In genomic region chr7:67371351-67371890, GRCm38 (mm10) we compare ENCODE assay signal across 9 mouse cellular contexts. TPM values are rescaled to one million over a fixed set of nuclear protein-coding genes. Genes with fewer than 3 reads are reported as not detected.
DNase-seq lines count a peak whose midpoint lies in the region; ATAC-seq and TF ChIP-seq lines count a peak whose summit lies in the region.
"Had no signal": no experiment of that assay in that cellular context is flagged by ENCODE, and none has a peak within 500 bp of the region (broad histone marks: within the 10 kb centered on the region; RNA-seq: fewer than 3 reads in every experiment).

No protein-coding gene starts in this region.

- no peaks in the 10 kb centered on the region for H3K27me3 ChIP-seq in C2C12 (ENCODE audit: control insufficient read depth, insufficient read depth, insufficient read length)
- no peaks in the 10 kb centered on the region; the same call in 1 of the 2 replicates for H3K27me3 ChIP-seq in forebrain, embryonic 10.5 days (ENCODE audit: poor library complexity, severe bottlenecking)
- H3K27me3 ChIP-seq in liver, embryonic 11.5 days (replicated peaks; ENCODE audit: control insufficient read depth, insufficient read depth, low read length) = no peaks in the 10 kb centered on the region
- H3K27me3 ChIP-seq in stomach, postnatal 0 days (ENCODE audit: control insufficient read depth, insufficient read depth, low read length) = no peaks in the 10 kb centered on the region
- H3K27me3 ChIP-seq: Patski had no signal

- H3K9me3 ChIP-seq in forebrain, embryonic 10.5 days = no peaks in the 10 kb centered on the region
- H3K9me3 ChIP-seq in liver, embryonic 11.5 days (ENCODE audit: control insufficient read depth, low read length) = no peaks in the 10 kb centered on the region
- no peaks in the 10 kb centered on the region for H3K9me3 ChIP-seq in stomach, postnatal 0 days (ENCODE audit: control insufficient read depth, low read length)

- no peak for ATAC-seq in liver, embryonic 11.5 days (replicated peaks; ENCODE audit: low FRiP score)
- ATAC-seq in stomach, postnatal 0 days (ENCODE audit: low FRiP score, low TSS enrichment) = no peak
- ATAC-seq: Patski had no signal

- intact Hi-C loops in gastrocnemius, adult 2 months (cut with DNase I) = loop anchor here (5.0 kb wide), 6 partner anchors 51 to 261 kb away; no protein-coding TSS in a partner anchor

- peak overlapping the region; percentile 98 for H3K27ac ChIP-seq in gastrocnemius, adult 2 months
- H3K27ac ChIP-seq in forebrain, embryonic 10.5 days = peak overlapping the region; percentile 98; the same call in 1 of the 2 replicates
- H3K27ac ChIP-seq in liver, embryonic 11.5 days (ENCODE audit: low read depth, low read length) = no peak overlapping the region
- H3K27ac ChIP-seq in stomach, postnatal 0 days (replicated peaks) = peak overlapping the region; percentile 99

- peaks cover 25% of the 10 kb centered on the region for H3K4me1 ChIP-seq in forebrain, embryonic 10.5 days
- H3K4me1 ChIP-seq in liver, embryonic 11.5 days (replicated peaks; ENCODE audit: control insufficient read depth, insufficient read depth, low read length) = peaks cover 28% of the 10 kb centered on the region
- H3K4me1 ChIP-seq in stomach, postnatal 0 days (replicated peaks; ENCODE audit: control insufficient read depth, insufficient read depth) = peaks cover 2% of the 10 kb centered on the region; the same call in 1 of the 2 replicates

- peak overlapping the region; percentile 98 for H3K9ac ChIP-seq in liver, embryonic 11.5 days (ENCODE audit: low read depth, low read length)
- peak overlapping the region; percentile 98 for H3K9ac ChIP-seq in stomach, postnatal 0 days (ENCODE audit: low read length)

- no peak for TF ChIP-seq EP300 in stomach, postnatal 0 days (optimal IDR thresholded peaks at IDR 0.05)

- TF ChIP-seq CTCF in gastrocnemius, adult 2 months (IDR thresholded peaks at IDR 0.05) = no peak
- TF ChIP-seq CTCF in C2C12 (IDR thresholded peaks at IDR 0.05; ENCODE audit: control insufficient read depth, insufficient read depth, insufficient read length) = no peak
- TF ChIP-seq CTCF in stomach, postnatal 0 days (IDR thresholded peaks at IDR 0.05; ENCODE audit: low read depth) = no peak

- no peak for DNase-seq in gastrocnemius, adult 2 months
- no peak for DNase-seq in gastrocnemius, postnatal 4 days (ENCODE audit: low spot score in 2 of 2)
- no peak for DNase-seq in forebrain, embryonic 10.5 days (ENCODE audit: extremely low spot score, low spot score)
- DNase-seq in liver, embryonic 11.5 days (ENCODE audit: low spot score) = no peak
- no peak for DNase-seq in stomach, postnatal 0 days (ENCODE audit: low spot score)
- DNase-seq in ovary, postnatal 10 days (ENCODE audit: low spot score) = no peak
- DNase-seq in cerebellum, postnatal 25 days = no peak

- H3K36me3 ChIP-seq in C2C12 (ENCODE audit: control insufficient read depth, insufficient read depth) = no peaks in the 10 kb centered on the region
- 0 out of 2 replicates have a peak, but pooled peaks cover 5% of the 10 kb centered on the region for H3K36me3 ChIP-seq in forebrain, embryonic 10.5 days (replicated peaks)
- H3K36me3 ChIP-seq in liver, embryonic 11.5 days (ENCODE audit: control insufficient read depth, insufficient read depth, low read length) = no peaks in the 10 kb centered on the region
- H3K36me3 ChIP-seq in stomach, postnatal 0 days (ENCODE audit: control insufficient read depth, insufficient read depth, low read length) = no peaks in the 10 kb centered on the region

- H3K79me3 ChIP-seq in C2C12 (ENCODE audit: low read depth) = peaks cover 54% of the 10 kb centered on the region

- H3K79me2 ChIP-seq in C2C12 (ENCODE audit: control insufficient read depth, insufficient read depth) = peaks cover 59% of the 10 kb centered on the region

- peak overlapping the region; percentile 87 for H3ac ChIP-seq in C2C12 (ENCODE audit: control insufficient read depth, insufficient read length, low read depth)

- peak overlapping the region; percentile 98 for H3K4me3 ChIP-seq in gastrocnemius, adult 2 months
- peak overlapping the region; percentile 75 for H3K4me3 ChIP-seq in C2C12 (ENCODE audit: insufficient read depth, poor library complexity, severe bottlenecking)
- peak overlapping the region; percentile 87 for H3K4me3 ChIP-seq in forebrain, embryonic 10.5 days
- peak overlapping the region; percentile 93 for H3K4me3 ChIP-seq in liver, embryonic 11.5 days (ENCODE audit: low read depth, low read length)
- peak overlapping the region; percentile 90 for H3K4me3 ChIP-seq in stomach, postnatal 0 days (ENCODE audit: low read depth, low read length)

- H3K4me2 ChIP-seq in liver, embryonic 11.5 days = peak overlapping the region; percentile 98
- peak overlapping the region; percentile 95 for H3K4me2 ChIP-seq in stomach, postnatal 0 days (replicated peaks; ENCODE audit: low read depth)

- WGBS in forebrain, embryonic 10.5 days = 20% methylated on average over 10 of the region's 10 CpGs
- whole genome bisulfite sequencing in liver, embryonic 11.5 days = 15% methylated on average over 10 of the region's 10 CpGs
- WGBS in stomach, postnatal 0 days = 5% methylated on average over 10 of the region's 10 CpGs

TF ChIP-seq in C2C12, 6 proteins besides CTCF, POLR2A, EP300 and RAD21:
- TF ChIP-seq FOSL1 (IDR thresholded peaks at IDR 0.05; ENCODE audit: insufficient read depth, low read length, poor library complexity, severe bottlenecking) = no peak
- no peak for TF ChIP-seq CEBPB (IDR thresholded peaks at IDR 0.05; ENCODE audit: low read depth)
- no peak for TF ChIP-seq USF1 (IDR thresholded peaks at IDR 0.05; ENCODE audit: low read depth)
- no peak for TF ChIP-seq MAX (IDR thresholded peaks at IDR 0.05)
- no peak for TF ChIP-seq MYOD1 (IDR thresholded peaks at IDR 0.05; ENCODE audit: control insufficient read depth, insufficient read length, low read depth)
- TF ChIP-seq MYOG (IDR thresholded peaks at IDR 0.05; ENCODE audit: control insufficient read depth, extremely low read depth, insufficient read length) = no peak

RNA-seq across cellular contexts. Expression of gene Mef2a, which starts 1.2 kb away (rescaled TPM):
- 10 to 100 TPM; 92.2 to 93.2 TPM for total RNA-seq in gastrocnemius, adult 2 months (2021)
- 100 to 1,000 TPM; 104 to 116 TPM for total RNA-seq in gastrocnemius, postnatal 4 days (2021)
- polyA plus RNA-seq in C2C12 (2012; fragmentation: generic; extraction: Trizol) = 14.8 TPM
- 22.4 and 23.2 TPM in 2 replicates for polyA plus RNA-seq in forebrain, embryonic 10.5 days (2016; fragmentation: Nextera tagmentation; extraction: Ambion mirVana)
- 23.2 and 23.6 TPM in 2 replicates for polyA plus RNA-seq in liver, embryonic 11.5 days (2014; fragmentation: Nextera tagmentation; extraction: Ambion mirVana)
- 20.0 and 21.5 TPM in 2 replicates for polyA plus RNA-seq in stomach, postnatal 0 days (2015; fragmentation: Nextera tagmentation; extraction: Ambion mirVana)
